Mouse (Mus musculus): ENCODE data around the gene Iqcj.

Iqcj gene

GRCm38 (mm10) chr3:67892026-67892705 is at the start of gene Iqcj, which contains the start of gene Iqschfp:
Gene Iqcj, plus strand, starts transcription at chr3:67892220.
Gene Iqschfp, plus strand, starts transcription at chr3:67892232.
- no peak for DNase-seq (ENCODE audit: low spot score)

- DNase-seq (ENCODE audit: low spot score) = no peak
Measured at GRCm38 (mm10) chr3:67852397-67852796, 39.6 kb upstream of the Iqcj start.

- DNase-seq (ENCODE audit: low spot score) = no peak
Measured at GRCm38 (mm10) chr3:67861524-67861923, 30.5 kb upstream of the Iqcj start.

DNA sequence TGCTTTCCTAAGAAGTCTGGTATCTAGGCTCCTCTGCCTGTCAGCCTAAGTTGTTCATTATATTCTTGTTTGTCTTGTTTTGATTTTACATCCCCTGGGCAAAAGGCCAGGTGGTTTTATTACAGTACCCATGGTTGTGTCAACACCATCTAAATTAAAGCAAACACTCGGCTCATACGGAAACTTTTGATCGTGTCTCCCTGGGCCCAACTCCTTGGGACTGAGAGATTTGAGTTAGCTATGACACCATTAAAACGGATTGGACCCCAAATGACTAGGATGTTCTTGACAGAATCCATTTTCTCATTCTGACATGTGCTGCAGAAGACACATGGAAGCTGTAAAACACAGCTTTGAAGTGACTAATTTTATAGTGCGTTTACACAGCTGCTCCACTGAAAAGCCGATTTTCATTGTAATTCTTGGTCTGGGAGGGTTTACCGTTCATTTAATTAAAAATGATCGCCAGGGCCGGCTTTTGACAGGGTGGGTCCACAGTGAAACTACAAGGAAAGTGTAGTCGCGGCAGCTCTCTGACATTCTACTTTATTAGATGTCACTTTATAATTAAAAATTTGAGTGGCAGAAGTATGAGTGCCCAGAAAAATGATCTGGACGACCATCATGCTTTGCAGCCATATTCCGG is 24.5 kb upstream of the Iqcj start:
- DNase-seq (ENCODE audit: low spot score) = peak; percentile 18

DNA sequence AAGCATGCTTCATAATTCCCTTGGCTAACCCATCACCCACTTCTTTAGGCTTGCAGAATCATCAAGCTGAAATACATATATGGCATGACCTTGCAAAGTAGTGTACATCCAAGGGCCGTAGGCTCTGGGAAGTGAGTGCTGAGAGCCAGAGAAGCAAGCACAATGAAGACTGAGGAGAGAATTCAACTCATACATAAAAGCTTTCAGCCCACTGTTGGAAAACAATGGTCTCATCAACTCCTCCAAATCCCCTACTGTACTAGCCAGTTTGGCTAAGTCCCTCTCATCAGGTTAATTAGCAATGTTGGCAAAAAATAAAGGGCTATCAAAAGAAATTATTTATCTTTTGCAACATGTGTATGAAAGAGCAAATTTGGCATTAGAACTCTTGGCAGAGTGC is 22.6 kb upstream of the Iqcj start:
- DNase-seq (ENCODE audit: low spot score) = no peak

- DNase-seq (ENCODE audit: low spot score) = no peak
Measured at GRCm38 (mm10) chr3:67877253-67877652, 14.8 kb upstream of the Iqcj start.

DNA sequence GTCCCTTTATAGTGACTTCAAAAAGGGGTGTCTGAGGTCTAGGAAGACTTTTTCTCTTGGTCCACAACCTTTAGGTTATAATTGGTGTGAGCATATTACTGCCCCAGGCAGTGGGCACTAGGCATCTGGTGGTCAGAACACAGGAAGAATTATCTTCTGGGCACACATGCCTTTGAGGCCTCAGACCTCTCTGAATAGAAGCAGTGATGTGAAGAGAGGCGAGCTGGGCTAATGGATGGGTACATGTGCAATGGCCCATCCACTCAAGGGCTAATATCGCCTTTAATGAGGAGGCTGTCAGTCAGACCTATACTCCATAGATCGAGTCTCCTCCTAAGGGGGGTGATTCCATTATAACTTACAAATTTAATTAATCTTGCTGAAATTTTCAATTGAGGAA is 7.7 kb upstream of the Iqcj start:
- DNase-seq (ENCODE audit: low spot score) = no peak

DNA sequence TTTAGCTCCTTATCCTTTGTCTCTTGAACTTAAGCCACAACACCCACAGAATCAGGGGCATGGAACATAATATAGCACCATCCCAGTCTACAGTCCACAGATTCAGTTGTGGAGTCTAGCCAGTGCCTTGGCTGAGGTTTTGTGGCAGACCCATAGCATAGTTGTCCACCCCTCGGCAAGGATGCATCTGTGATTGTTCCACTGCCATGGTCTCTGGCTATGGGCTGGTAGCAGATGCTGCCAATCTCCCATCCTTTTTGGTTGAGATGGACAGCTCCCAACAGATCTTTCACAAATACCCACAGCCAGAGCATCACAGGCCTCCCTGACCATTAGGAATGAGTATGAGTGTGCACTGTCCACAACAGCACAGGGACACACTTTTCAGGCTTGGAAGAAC is 5.8 kb upstream of the Iqcj start:
- DNase-seq (ENCODE audit: low spot score) = no peak

DNA sequence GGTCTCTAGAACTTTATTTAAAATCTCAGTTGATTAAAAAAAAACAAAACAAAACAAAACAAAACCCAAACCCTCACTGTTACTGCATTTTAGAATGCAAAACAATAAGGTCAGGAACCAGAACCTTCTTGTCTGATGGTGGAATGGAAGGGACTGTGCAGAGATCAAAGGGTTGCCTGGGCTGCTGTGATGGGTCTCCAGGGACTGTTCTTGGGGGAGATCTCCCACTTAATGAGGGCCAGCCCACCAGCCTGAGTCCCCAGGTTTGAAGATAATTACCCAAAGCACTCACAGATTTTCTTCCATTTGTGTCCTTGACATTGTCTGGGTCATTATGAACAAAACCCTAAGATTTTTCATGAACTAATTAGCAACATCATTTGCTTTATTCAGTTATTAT is 4.8 kb upstream of the Iqcj start:
- DNase-seq (ENCODE audit: low spot score) = no peak

GRCm38 (mm10) chr3:67892768-67893167 is 748 bp downstream of the Iqcj start:
- no peak for DNase-seq (ENCODE audit: low spot score)

GRCm38 (mm10) chr3:67902517-67902916 is 10.5 kb downstream of the Iqcj start:
- no peak for DNase-seq (ENCODE audit: low spot score)

- no peak for DNase-seq (ENCODE audit: low spot score)
Measured at GRCm38 (mm10) chr3:67908586-67908985, 16.6 kb downstream of the Iqcj start.

DNA sequence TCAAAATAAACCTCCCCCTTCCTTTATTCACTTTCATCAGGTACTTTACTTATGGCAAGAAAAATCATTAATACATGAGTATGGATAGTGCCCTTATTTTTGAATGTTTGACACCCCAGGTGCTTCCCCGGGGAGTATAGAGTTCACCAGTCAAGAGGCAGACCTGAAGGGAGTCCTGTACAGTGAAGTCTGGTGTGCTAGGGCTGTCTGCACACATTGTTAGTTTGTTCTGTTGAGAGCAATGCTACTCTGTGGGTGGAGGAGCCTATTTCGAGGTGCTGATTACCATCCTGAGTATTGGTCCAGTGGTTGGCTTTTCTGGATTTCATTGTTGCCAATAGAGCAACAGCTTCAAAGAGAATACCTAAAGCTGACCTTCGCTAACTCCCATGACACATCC is 26.1 kb downstream of the Iqcj start:
- DNase-seq (ENCODE audit: low spot score) = no peak

- no peak for DNase-seq (ENCODE audit: low spot score)
Measured at GRCm38 (mm10) chr3:67918634-67919259, 26.7 kb downstream of the Iqcj start.

DNA sequence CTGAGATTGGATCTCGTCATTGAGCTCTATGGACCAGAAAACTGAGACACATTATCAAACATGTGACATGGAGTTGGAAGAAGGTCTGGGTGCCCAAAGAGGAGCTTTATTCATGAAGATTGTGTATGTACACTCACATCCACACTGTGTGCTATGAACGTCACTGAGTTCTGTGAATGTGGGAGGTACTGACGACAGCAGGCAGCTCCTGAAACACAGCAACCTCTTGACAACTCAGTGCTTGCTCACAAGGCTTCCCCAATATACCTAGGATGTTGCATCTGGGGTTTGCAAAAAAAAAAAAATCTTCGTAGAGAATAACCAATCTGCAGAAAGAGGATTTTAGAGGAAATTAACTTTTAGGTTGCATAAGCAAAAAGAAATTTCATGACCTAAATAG is 31.1 kb downstream of the Iqcj start:
- DNase-seq (ENCODE audit: low spot score) = no peak

GRCm38 (mm10) chr3:67925453-67925852 is 33.4 kb downstream of the Iqcj start:
- no peak for DNase-seq (ENCODE audit: low spot score)

DNA sequence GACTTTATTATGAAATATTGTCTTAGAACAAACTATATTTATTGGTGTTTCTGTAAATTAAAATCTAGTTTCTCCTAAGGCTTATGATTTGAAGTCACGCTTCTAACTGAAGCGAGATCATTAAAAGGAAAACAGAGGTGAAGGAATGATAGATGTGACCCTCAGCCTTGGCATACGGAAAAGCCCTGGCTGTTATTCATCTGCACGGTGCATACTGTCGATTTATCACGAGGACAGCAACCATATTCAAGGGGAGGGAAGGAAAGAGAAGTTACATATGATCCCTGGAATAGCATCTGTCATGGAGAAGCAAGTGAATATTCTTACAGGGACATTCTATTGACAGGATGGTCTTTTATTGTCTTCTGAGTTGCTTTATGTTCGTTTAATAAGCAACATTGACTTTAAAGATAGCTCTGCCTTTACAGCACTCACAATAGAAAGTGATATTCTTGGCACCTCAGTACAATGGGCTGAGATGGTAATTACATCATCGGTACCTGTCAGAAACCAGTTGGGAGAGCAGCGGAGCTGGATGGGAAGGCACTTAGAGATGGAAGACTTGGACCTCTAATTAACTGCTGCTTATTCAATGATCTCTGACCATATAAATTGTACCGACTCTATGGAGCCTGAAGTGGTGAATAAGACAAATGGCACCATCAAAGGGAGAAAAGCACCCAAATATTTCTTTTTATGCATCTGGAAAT is 38.6 kb downstream of the Iqcj start:
- no peak for DNase-seq (ENCODE audit: low spot score)

DNA sequence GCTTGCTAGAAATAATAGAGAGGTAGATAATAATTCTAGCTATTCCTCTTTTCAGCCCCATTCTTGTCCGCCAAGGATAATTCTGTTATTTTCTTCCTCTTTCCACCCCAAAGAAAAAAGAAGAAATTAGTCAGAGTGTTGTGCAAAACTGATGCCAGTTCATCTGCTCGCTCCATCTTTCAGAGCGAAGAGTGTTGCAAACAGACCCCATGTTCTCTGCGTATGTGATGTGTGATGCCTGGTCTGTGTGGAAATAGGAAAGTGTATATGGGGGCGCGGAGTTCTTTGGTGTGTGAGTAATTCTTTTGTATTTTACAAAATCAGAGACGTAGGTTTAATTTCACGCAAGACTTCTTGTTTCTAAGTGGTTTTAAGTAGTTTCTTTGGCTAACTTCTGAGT is 39.2 kb downstream of the Iqcj start:
- no peak for DNase-seq (ENCODE audit: low spot score)

DNA sequence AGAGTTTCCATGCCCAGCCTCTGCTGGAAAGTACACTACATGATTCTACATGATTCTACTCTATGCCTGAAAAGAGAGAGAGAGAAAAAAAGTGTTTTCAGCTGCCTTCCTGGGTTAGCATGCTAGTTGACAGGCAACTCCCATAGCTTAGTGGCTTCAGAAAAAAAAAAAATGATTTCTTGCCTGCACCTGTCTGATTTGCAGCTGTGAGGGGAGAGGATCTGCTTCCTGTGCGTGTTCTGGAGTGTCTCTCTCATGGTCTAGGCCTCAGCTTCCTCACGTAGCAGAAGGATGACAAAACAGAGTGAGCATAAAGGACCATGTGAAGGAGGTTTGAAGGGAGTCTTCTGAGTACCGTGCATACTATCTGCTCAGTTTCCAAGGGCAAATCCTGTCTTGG is 39.9 kb downstream of the Iqcj start:
- no peak for DNase-seq (ENCODE audit: low spot score)

GRCm38 (mm10) chr3:67935829-67936228 is 43.8 kb downstream of the Iqcj start:
- no peak for DNase-seq (ENCODE audit: low spot score)

GRCm38 (mm10) chr3:67947000-67947399 is 55.0 kb downstream of the Iqcj start:
- no peak for DNase-seq (ENCODE audit: low spot score)

DNA sequence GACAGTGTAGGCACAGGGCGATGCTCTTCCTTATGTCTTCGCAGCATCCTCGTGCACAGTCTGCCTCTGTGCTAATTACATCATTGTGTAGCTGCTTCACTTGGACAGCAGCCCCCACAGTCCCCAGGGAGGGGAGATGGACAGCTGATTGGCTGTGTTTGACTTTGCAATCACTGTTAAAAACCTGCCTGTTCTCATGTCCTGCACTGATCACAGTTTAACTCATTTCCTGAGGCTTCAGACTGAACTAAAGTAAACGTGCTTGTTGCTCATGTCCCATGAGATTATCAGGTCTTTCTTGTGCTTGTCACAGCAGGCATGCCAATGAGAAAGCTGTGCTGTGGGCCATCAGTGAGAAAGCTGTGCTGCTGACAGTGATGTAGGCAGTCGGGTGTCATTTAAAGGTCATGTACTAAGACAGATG is 60.5 kb downstream of the Iqcj start:
- DNase-seq (ENCODE audit: low spot score) = peak; percentile 54

All from embryo, embryonic 10 days (tissue).